Mouse (Mus musculus) hindbrain, embryonic 16.5 days (tissue): Measurements from ENCODE around the gene Prr23a3. TPM values are rescaled to one million over a fixed set of nuclear protein-coding genes. Genes with fewer than 3 reads are reported as not detected.

ENCODE experiments used
- ATAC-seq: fragments of 200-750 bp; cut with Nextera tagmentation; 2 replicates; pipeline ENCODE4 v1.8.0; 2017; ENCODE audit warnings: moderate TSS enrichment, moderate library complexity
- H3K27ac ChIP-seq: fragments of 300-500 bp; sonication (generic); 2 replicates; pipeline ENCODE4 v1.5.1; 2014; ENCODE audit warnings: low read depth, mild to moderate bottlenecking, control low read depth, low read length, moderate library complexity
- H3K27me3 ChIP-seq: fragments of 300-500 bp; sonication (generic); replicated peaks from 2 replicates; pipeline ENCODE4 v1.6.1; 2014; ENCODE audit warnings: low read length; ENCODE audit not compliant: control insufficient read depth, insufficient read depth
- H3K36me3 ChIP-seq: fragments of 300-500 bp; sonication (generic); 2 replicates; pipeline ENCODE4 v1.6.1; 2014; ENCODE audit warnings: mild to moderate bottlenecking, low read length, moderate library complexity, mixed read lengths; ENCODE audit not compliant: control insufficient read depth, insufficient read depth
- H3K4me1 ChIP-seq: fragments of 300-500 bp; sonication (generic); 2 replicates; pipeline ENCODE4 v1.6.1; 2014; ENCODE audit warnings: low read depth, low read length; ENCODE audit not compliant: control insufficient read depth, insufficient read depth
- H3K4me2 ChIP-seq: fragments of 300-500 bp; sonication (generic); 2 replicates; pipeline ENCODE4 v1.6.1; 2014; ENCODE audit warnings: mild to moderate bottlenecking, low read length, control low read depth, moderate library complexity
- H3K4me3 ChIP-seq: fragments of 300-500 bp; sonication (generic); 2 replicates; pipeline ENCODE4 v1.5.1; 2014; ENCODE audit warnings: mild to moderate bottlenecking, low read length, control low read depth, moderate library complexity
- H3K9ac ChIP-seq: fragments of 300-500 bp; sonication (generic); 2 replicates; pipeline ENCODE4 v1.6.1; 2014; ENCODE audit warnings: low read depth, mild to moderate bottlenecking, control low read depth, low read length, moderate library complexity
- H3K9me3 ChIP-seq: fragments of 300-500 bp; sonication (generic); 2 replicates; pipeline ENCODE4 v1.6.1; 2014; ENCODE audit warnings: mild to moderate bottlenecking, low read length, moderate library complexity; ENCODE audit not compliant: control insufficient read depth
- WGBS: fragments of 180-500 bp; shearing (Covaris S2); extraction: QIAGEN DNeasy Blood & Tissue Kit; methylation state at CpG from one replicate; pipeline ENCODE4 v1.1.7; 2014; 5-methylcytosine and 5-hydroxymethylcytosine counted together
- polyA plus RNA-seq: library from polyadenylated mRNA; unstranded; fragments of >200 nt; fragmentation: Nextera tagmentation; extraction: Ambion mirVana; gene quantifications from 2 replicates; pipeline ENCODE4 v1.2.1, GENCODE M21; 2015

Prr23a3 gene
- polyA plus RNA-seq, 1 experiment from 2014 or later = 0.16 TPM

DNA sequence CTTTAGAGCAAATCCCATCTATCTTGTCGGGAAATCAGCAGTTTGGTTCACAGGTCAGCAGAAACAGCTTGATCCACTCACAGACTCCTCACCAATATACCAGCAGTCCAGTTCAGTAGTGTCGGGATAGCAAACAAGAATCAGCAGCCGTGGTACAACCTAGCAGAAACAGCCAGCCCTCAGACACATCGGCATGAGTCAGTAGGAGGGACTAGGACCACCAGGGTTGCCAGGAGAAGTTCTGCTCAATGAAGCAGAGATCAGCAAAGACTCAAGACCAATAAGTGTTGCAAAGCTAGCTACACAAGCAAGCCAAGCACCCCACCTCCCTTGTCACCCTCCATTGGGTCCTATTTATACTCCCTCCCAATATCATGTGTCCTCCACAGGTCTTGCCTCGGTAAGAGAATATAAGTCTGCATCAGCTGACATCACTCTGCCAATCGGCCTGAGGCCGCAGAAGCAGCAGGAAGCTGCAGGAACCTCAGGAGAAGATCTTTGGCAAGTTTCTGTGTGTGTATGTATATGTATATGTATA, 27.0 kb upstream of the Prr23a3 start:
- Histone ChIP-seq H3K4me1 (no peaks in the 10 kb centered on the region), H3K9me3 (peaks cover 5% of the 10 kb centered on the region), H3K36me3 (no peaks in the 10 kb centered on the region), H3K4me3 (no peak overlapping the region), H3K9ac (no peak overlapping the region), H3K27ac (no peak overlapping the region), H3K4me2 (no peak overlapping the region), H3K27me3 (no peaks in the 10 kb centered on the region)
- ATAC-seq = no peak
- 79% methylated on average over 7 of the region's 7 CpGs for WGBS

DNA sequence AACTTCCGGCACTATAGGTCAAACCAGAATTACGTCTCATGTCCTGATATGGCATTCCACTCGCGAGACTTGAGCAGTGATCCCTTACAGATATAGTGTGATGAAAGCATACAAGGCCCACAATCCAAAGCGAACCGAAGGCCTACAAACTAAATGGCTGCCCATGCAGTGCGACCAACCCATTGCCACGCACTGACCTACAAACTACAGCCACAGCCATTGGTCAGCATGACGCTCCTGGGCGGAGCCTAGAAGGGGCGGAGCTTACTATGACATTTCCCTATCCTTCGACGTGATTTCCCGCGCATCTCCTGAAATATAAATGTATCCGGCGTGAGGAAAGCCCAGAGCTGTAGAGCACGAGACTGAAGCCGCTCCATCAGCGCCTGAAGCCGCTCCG, 22.4 kb upstream of the Prr23a3 start, which contains the start of gene Prr23a1:
Gene Prr23a1, plus strand, starts transcription at position 387 of the 400 bp plus-strand sequence.
- no peak for ATAC-seq
- H3K27me3 ChIP-seq = no peaks in the 10 kb centered on the region
- no peaks in the 10 kb centered on the region for H3K36me3 ChIP-seq
- no peak within 1 kb of the TSS for H3K4me3 ChIP-seq
- H3K4me2 ChIP-seq = peak within 1 kb of the TSS; percentile 36
- no peak within 1 kb of the TSS for H3K9ac ChIP-seq
- H3K27ac ChIP-seq = no peak within 1 kb of the TSS
- H3K9me3 ChIP-seq = peaks cover 5% of the 10 kb centered on the region
- no peaks in the 10 kb centered on the region for H3K4me1 ChIP-seq
- 56% methylated on average over 22 of the region's 22 CpGs for WGBS

GRCm38 (mm10) chr9:98856210-98856609, 8.4 kb upstream of the Prr23a3 start, which contains the start of gene Prr23a2:
TSS of gene Prr23a2 (plus strand) at chr9:98856494.
- Histone ChIP-seq H3K36me3 (no peaks in the 10 kb centered on the region), H3K4me2 (no peak within 1 kb of the TSS), H3K27me3 (no peaks in the 10 kb centered on the region), H3K27ac (no peak within 1 kb of the TSS), H3K4me3 (no peak within 1 kb of the TSS), H3K9me3 (no peaks in the 10 kb centered on the region), H3K9ac (no peak within 1 kb of the TSS), H3K4me1 (no peaks in the 10 kb centered on the region)
- ATAC-seq = no peak
- WGBS = 71% methylated on average over 18 of the region's 18 CpGs

DNA sequence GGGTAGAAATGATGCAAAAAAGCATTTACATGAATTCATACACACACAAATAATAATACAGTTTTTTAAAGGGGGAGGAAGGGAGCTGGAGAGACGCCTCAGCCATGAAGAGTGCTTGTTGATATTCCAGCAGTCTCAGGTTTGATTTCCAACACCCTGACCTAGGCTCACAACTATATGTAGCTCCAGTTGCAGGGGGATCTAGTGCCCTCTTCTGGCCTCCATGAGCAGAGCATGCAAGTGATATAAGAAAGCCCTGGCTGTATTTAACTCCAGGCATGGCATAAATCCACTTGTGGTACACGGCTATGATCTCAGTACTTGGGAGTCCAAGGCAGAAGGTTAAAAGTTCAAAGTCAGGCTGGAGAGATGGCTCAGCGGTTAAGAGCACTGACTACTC, 1.1 kb upstream of the Prr23a3 start:
- no peak for ATAC-seq
- H3K4me2 ChIP-seq = no peak overlapping the region
- 76% methylated on average over 3 of the region's 3 CpGs for WGBS
- H3K36me3 ChIP-seq = no peaks in the 10 kb centered on the region
- H3K27ac ChIP-seq = no peak overlapping the region
- no peak overlapping the region for H3K9ac ChIP-seq
- H3K27me3 ChIP-seq = no peaks in the 10 kb centered on the region
- H3K9me3 ChIP-seq = peaks cover 3% of the 10 kb centered on the region; the same call in 1 of the 2 replicates
- H3K4me3 ChIP-seq = no peak overlapping the region
- no peaks in the 10 kb centered on the region for H3K4me1 ChIP-seq

DNA sequence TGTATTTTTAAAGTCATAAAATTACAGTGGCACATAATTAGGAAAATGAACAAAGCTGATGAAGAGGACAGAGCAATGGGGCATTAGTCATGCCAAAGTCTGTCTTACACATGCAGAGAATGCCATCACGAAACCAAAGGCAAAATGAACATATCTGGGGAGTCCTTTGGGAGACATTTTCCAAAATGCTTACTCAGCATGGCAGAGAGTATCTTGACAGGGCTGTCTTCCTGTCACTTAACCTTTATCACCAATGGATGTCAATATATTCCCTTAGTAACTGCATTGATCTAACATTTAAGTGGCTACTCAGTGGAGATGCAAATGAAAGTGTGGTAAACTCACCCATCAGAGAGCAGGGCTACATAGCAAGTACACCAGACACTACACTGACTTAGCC, 36.9 kb downstream of the Prr23a3 start:
- no peak for ATAC-seq

GRCm38 (mm10) chr9:98902819-98903218, 38.3 kb downstream of the Prr23a3 start, which contains the start of gene 7420426K07Rik:
TSS of gene 7420426K07Rik (plus strand) at chr9:98903119.
- H3K4me1 ChIP-seq = no peaks in the 10 kb centered on the region
- ATAC-seq = no peak
- H3K9me3 ChIP-seq = no peaks in the 10 kb centered on the region
- H3K27me3 ChIP-seq = no peaks in the 10 kb centered on the region
- H3K36me3 ChIP-seq = no peaks in the 10 kb centered on the region
- WGBS = 93% methylated on average over 2 of the region's 2 CpGs
- no peak within 1 kb of the TSS for H3K4me2 ChIP-seq
- H3K27ac ChIP-seq = no peak within 1 kb of the TSS
- H3K9ac ChIP-seq = no peak within 1 kb of the TSS
- H3K4me3 ChIP-seq = no peak within 1 kb of the TSS

More for the DNA sequence above, 36.9 kb downstream of the Prr23a3 start:
- 87% methylated on average over 1 of the region's 1 CpGs for WGBS
- H3K4me2 ChIP-seq = no peak overlapping the region
- H3K4me1 ChIP-seq = no peaks in the 10 kb centered on the region
- no peak overlapping the region for H3K4me3 ChIP-seq
- H3K9me3 ChIP-seq = peaks cover 7% of the 10 kb centered on the region
- H3K27ac ChIP-seq = no peak overlapping the region
- H3K36me3 ChIP-seq = no peaks in the 10 kb centered on the region
- no peaks in the 10 kb centered on the region for H3K27me3 ChIP-seq
- no peak overlapping the region for H3K9ac ChIP-seq

Other genes starting within 250 kb of the Prr23a3 start
- 0.18 TPM in 1 of 2 replicates, not detected in the other for gene Prr23a1, start 22.3 kb upstream of the Prr23a3 start, polyA plus RNA-seq
- gene Prr23a2, start 8.3 kb upstream of the Prr23a3 start, polyA plus RNA-seq = not detected in 2 replicates
- not detected in 2 replicates for gene 7420426K07Rik, start 38.4 kb downstream of the Prr23a3 start, polyA plus RNA-seq
- gene Foxl2, start 90.5 kb downstream of the Prr23a3 start, polyA plus RNA-seq = 0.24 and 0.45 TPM in 2 replicates
- gene Faim, start 121.6 kb downstream of the Prr23a3 start, polyA plus RNA-seq = 107 and 115 TPM in 2 replicates
- 0.10 and 0.16 TPM in 2 replicates for gene Gm1123, start 170.9 kb downstream of the Prr23a3 start, polyA plus RNA-seq